Mouse (Mus musculus) liver, embryonic 14.5 days (tissue): ENCODE results near the gene Azin2. TPM values are rescaled to one million over a fixed set of nuclear protein-coding genes. Genes with fewer than 3 reads are reported as not detected.

Source experiments
- ATAC-seq: fragments of 200-750 bp; cut with Nextera tagmentation; 2 replicates; pipeline ENCODE4 v1.8.0; 2017; ENCODE audit warnings: moderate number of reproducible peaks, mild to moderate bottlenecking, moderate library complexity; ENCODE audit not compliant: insufficient read depth
- DNase-seq, 3 experiments: peaks; one replicate each; pipeline ENCODE4 v3.0.0-alpha.2; 2012 to 2013; ENCODE audit warnings: low read depth in 3 of 3, low spot score in 3 of 3
- H3K27ac ChIP-seq: fragments of 300-500 bp; sonication (generic); 2 replicates; pipeline ENCODE4 v1.5.1; 2014; ENCODE audit warnings: moderate library complexity, mild to moderate bottlenecking, control low read depth, inconsistent platforms
- H3K27me3 ChIP-seq: fragments of 300-500 bp; sonication (generic); 2 replicates; pipeline ENCODE4 v1.6.1; 2014; ENCODE audit warnings: mild to moderate bottlenecking, low read length, moderate library complexity; ENCODE audit not compliant: control insufficient read depth, insufficient read depth
- H3K36me3 ChIP-seq: fragments of 300-500 bp; sonication (generic); replicated peaks from 2 replicates; pipeline ENCODE4 v1.6.1; 2014; ENCODE audit warnings: low read depth; ENCODE audit not compliant: control insufficient read depth, insufficient read depth
- H3K4me1 ChIP-seq, 2 experiments: fragments of 200-500 bp in 1 of 2; fragments of 300-500 bp in 1 of 2; sonication (generic) in 1 of 2; replicated peaks; 2 replicates each; pipeline ENCODE4 v1.6.1; 2012 to 2014; ENCODE audit warnings: antibody characterized with exemption in 1 of 2, inconsistent platforms in 1 of 2, low read length in 1 of 2; ENCODE audit not compliant: control insufficient read depth in 2 of 2, insufficient read depth in 2 of 2
- H3K4me2 ChIP-seq: fragments of 300-500 bp; sonication (generic); 2 replicates; pipeline ENCODE4 v1.6.1; 2014; ENCODE audit warnings: low read depth, mild to moderate bottlenecking, control low read depth, moderate library complexity
- H3K4me3 ChIP-seq, 2 experiments: fragments of 200-500 bp in 1 of 2; fragments of 300-500 bp in 1 of 2; sonication (generic) in 1 of 2; 2 replicates each; pipeline ENCODE4 v1.5.1; 2012 to 2014; ENCODE audit warnings: low read depth in 2 of 2, low read length in 2 of 2, mild to moderate bottlenecking in 2 of 2, control low read depth in 1 of 2, inconsistent platforms in 1 of 2, moderate library complexity in 1 of 2; ENCODE audit not compliant: insufficient read depth in 1 of 2
- H3K9ac ChIP-seq: fragments of 300-500 bp; sonication (generic); replicated peaks from 2 replicates; pipeline ENCODE4 v1.6.1; 2014; ENCODE audit warnings: mild to moderate bottlenecking, control low read depth, moderate library complexity
- H3K9me3 ChIP-seq: fragments of 300-500 bp; sonication (generic); 2 replicates; pipeline ENCODE4 v1.6.1; 2016; ENCODE audit warnings: low read length, mixed read lengths; ENCODE audit not compliant: control insufficient read depth
- CTCF ChIP-seq: IDR thresholded peaks from 2 replicates; pipeline ENCODE4 v1.5.1; 2016; ENCODE audit warnings: antibody characterized with exemption, low read depth, control low read depth
- EP300 ChIP-seq: IDR thresholded peaks from 2 replicates; pipeline ENCODE4 v1.6.1; 2016; ENCODE audit warnings: antibody characterized with exemption, low read depth
- WGBS: fragments of 180-500 bp; shearing (Covaris S2); extraction: QIAGEN DNeasy Blood & Tissue Kit; methylation state at CpG from one replicate; pipeline ENCODE4 v1.1.7; 2014; ENCODE audit not compliant: insufficient replicate concordance; 5-methylcytosine and 5-hydroxymethylcytosine counted together
- polyA plus RNA-seq, 2 experiments: library from polyadenylated mRNA; depleted of rRNA in 1 of 2; stranded (reverse) in 1 of 2; unstranded in 1 of 2; fragments of >200 nt; fragmentation: Nextera tagmentation in 1 of 2; extraction: Ambion mirVana in 1 of 2; gene quantifications; 2 replicates each; pipeline versions ENCODE4 v1.2.1 to v1.2.3; 2012 to 2014

The Azin2 gene
- polyA plus RNA-seq, 2 experiments: 0.27 to 0.47 TPM

DNA sequence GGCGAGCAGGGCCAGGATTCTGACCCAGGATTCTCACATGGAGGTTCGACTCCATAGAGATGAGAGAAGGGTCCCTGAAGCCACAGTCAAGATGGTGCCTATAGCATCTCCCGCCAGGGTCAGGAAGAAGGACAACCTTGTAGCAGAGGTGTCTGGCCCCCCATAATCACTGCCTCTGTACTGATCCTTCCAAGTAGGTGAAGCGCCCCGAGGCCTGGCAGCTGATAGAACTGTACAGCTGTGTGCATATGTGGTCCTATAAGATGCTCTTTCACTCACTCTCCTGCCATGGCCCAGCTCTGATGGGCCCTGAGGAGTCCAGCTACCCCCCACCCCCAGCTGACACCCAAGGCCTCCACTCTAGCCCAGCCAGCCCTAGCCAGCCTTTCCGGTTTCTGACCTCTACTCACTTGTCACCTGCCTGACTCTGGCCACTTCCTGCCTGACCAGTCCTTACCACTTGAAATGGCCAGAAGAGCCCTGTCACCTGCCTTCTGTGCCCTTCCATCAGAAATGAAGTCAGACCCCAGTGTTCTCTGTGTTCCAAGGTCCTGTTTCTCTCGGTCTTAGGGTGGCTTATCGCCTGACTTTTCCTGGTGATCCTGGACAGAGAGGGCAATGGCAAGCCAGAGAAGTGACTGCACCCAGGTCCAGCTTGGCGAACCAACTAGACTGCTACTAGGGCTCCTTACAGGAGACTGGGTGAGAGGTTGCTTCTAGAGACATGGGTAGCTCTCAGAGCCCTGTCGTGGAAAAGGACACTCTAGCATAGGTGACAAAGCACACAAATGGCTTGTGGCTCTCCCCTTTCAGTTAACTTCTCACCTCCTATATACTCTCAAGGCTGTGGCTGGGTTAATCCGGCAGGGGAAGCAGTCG is 72.3 kb downstream of the Azin2 start:
- Histone ChIP-seq H3K4me1 (no peaks in the 10 kb centered on the region), H3K27me3 (peaks cover 3% of the 10 kb centered on the region; the same call in 1 of the 2 replicates), H3K36me3 (no peaks in the 10 kb centered on the region), H3K9me3 (no peaks in the 10 kb centered on the region), H3K27ac (no peak overlapping the region), H3K4me3 (no peak overlapping the region), H3K9ac (no peak overlapping the region), H3K4me2 (no peak overlapping the region)
- TF ChIP-seq EP300 (no peak), CTCF (no peak)
- 59% methylated on average over 12 of the region's 12 CpGs for WGBS
- no peak for DNase-seq
- ATAC-seq: no peak

GRCm38 (mm10) chr4:128888436-128888990 is 73.7 kb downstream of the Azin2 start:
- Histone ChIP-seq H3K36me3 (no peaks in the 10 kb centered on the region), H3K9ac (no peak overlapping the region), H3K4me1 (no peaks in the 10 kb centered on the region), H3K4me2 (no peak overlapping the region), H3K27ac (no peak overlapping the region), H3K27me3 (peaks cover 17% of the 10 kb centered on the region), H3K4me3 (no peak overlapping the region), H3K9me3 (no peaks in the 10 kb centered on the region)
- ATAC-seq (no peak), DNase-seq (no peak)
- TF ChIP-seq CTCF (no peak), EP300 (no peak)
- 64% methylated on average over 6 of the region's 6 CpGs for WGBS

- ATAC-seq (no peak), DNase-seq (no peak)
- H3K27me3 ChIP-seq: peaks cover 26% of the 10 kb centered on the region
- H3K4me1 ChIP-seq: no peaks in the 10 kb centered on the region
- H3K27ac ChIP-seq: no peak overlapping the region
- H3K4me2 ChIP-seq: no peak overlapping the region
- H3K4me3 ChIP-seq: no peak overlapping the region
- H3K9ac ChIP-seq: no peak overlapping the region
- 58% methylated on average over 9 of the region's 9 CpGs for whole genome bisulfite sequencing
- no peaks in the 10 kb centered on the region for H3K9me3 ChIP-seq
- TF ChIP-seq CTCF (no peak), EP300 (no peak)
- no peaks in the 10 kb centered on the region for H3K36me3 ChIP-seq
Observed at GRCm38 (mm10) chr4:128887641-128888091, 74.6 kb downstream of the Azin2 start.

GRCm38 (mm10) chr4:128887026-128887425 is 75.2 kb downstream of the Azin2 start:
- no peak overlapping the region for H3K9ac ChIP-seq
- H3K9me3 ChIP-seq: no peaks in the 10 kb centered on the region
- H3K27ac ChIP-seq: no peak overlapping the region
- no peak overlapping the region for H3K4me2 ChIP-seq
- H3K4me1 ChIP-seq: no peaks in the 10 kb centered on the region
- H3K4me3 ChIP-seq: no peak overlapping the region
- H3K27me3 ChIP-seq: peaks cover 32% of the 10 kb centered on the region
- 66% methylated on average over 10 of the region's 10 CpGs for WGBS
- DNase-seq (no peak), ATAC-seq (no peak)
- TF ChIP-seq CTCF: no peak
- TF ChIP-seq EP300: no peak
- H3K36me3 ChIP-seq: no peaks in the 10 kb centered on the region

DNA sequence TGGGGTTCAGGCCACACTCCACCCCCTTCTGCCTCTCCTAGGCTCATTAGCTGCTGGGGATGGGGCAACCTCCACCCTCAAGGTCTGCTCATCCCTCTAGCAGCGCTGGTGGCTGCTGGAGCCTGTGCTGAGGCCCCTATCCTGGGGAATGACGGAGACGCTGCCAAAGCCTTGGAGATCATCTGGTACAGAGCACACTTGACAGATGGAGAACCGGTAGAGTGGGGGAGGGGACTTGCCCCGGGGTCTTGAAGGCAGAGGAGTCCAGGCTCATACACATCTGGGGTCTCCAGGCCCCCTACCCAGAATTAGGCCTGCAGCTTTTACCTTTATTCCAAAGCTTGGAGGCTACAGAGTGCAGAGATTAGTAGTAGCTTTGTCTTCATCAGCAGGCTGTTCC is 75.7 kb downstream of the Azin2 start:
- Histone ChIP-seq H3K27ac (no peak overlapping the region), H3K4me1 (no peaks in the 10 kb centered on the region), H3K36me3 (no peaks in the 10 kb centered on the region), H3K9ac (no peak overlapping the region), H3K4me2 (no peak overlapping the region), H3K9me3 (no peaks in the 10 kb centered on the region), H3K4me3 (no peak overlapping the region), H3K27me3 (peaks cover 37% of the 10 kb centered on the region)
- TF ChIP-seq CTCF (no peak), EP300 (no peak)
- ATAC-seq (no peak), DNase-seq (no peak)
- 61% methylated on average over 5 of the region's 5 CpGs for WGBS
